Comparison of ENCODE assay signal across 15 mouse cellular contexts in the genomic region with DNA sequence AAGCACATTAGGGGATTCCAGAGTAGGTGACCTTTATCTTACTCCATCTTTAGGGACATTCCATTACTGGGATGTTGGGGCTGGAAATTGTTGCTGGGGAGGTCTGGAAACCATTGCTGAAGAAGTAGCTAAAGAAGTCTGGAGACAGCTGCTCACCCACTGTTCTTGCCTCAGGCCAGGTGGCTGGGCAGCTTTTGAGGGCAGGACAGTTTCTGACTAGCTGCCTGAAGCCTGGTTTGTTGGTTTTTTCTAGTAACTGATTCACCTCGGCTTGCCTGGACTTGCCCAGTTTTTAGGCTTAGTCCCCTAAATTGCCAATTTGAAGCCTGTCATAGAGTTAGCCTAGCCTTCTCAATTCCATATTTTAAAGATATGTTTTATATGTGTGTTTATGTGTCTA.
"Had no signal": no experiment of that assay in that cellular context is flagged by ENCODE, and none has a peak within 500 bp of the region (broad histone marks: within the 10 kb centered on the region; RNA-seq: fewer than 3 reads in every experiment).

No protein-coding gene starts in this region.

- H3K27me3 ChIP-seq: midbrain, embryonic 12.5 days; neural tube, embryonic 12.5 days; stomach, embryonic 15.5 days had no signal

- ATAC-seq: midbrain, embryonic 16.5 days had no signal

- H3K9ac ChIP-seq: lung, embryonic 14.5 days; midbrain, embryonic 12.5 days; neural tube, embryonic 12.5 days; stomach, embryonic 15.5 days had no signal

- H3K4me1 ChIP-seq: midbrain, embryonic 10.5 days; midbrain, embryonic 12.5 days; neural tube, embryonic 12.5 days; stomach, embryonic 15.5 days had no signal

- H3K4me3 ChIP-seq: midbrain, embryonic 10.5 days; midbrain, embryonic 12.5 days; neural tube, embryonic 12.5 days; stomach, embryonic 15.5 days had no signal

- H3K27ac ChIP-seq: midbrain, embryonic 10.5 days; midbrain, embryonic 12.5 days; neural tube, embryonic 12.5 days; stomach, embryonic 15.5 days; stomach, postnatal 0 days had no signal

- H3K9me3 ChIP-seq: midbrain, embryonic 10.5 days; midbrain, embryonic 12.5 days; neural tube, embryonic 12.5 days; stomach, embryonic 15.5 days had no signal

- H3K36me3 ChIP-seq: midbrain, embryonic 10.5 days; midbrain, embryonic 12.5 days; neural tube, embryonic 12.5 days; stomach, embryonic 15.5 days had no signal

- H3K4me2 ChIP-seq: lung, embryonic 14.5 days; midbrain, embryonic 12.5 days; neural tube, embryonic 12.5 days; stomach, embryonic 15.5 days had no signal

- DNase-seq: lung, adult 18-20 months; lung, embryonic 14.5 days; lung, postnatal 10 days; lung, postnatal 4 days; midbrain, embryonic 14.5 days; right cerebral cortex, postnatal 14 days; thymus, adult 2 months; thymus, postnatal 25 days; thymus, postnatal 4 days had no signal
